13 mouse cellular contexts compared by ENCODE assay signal in the genomic region with DNA sequence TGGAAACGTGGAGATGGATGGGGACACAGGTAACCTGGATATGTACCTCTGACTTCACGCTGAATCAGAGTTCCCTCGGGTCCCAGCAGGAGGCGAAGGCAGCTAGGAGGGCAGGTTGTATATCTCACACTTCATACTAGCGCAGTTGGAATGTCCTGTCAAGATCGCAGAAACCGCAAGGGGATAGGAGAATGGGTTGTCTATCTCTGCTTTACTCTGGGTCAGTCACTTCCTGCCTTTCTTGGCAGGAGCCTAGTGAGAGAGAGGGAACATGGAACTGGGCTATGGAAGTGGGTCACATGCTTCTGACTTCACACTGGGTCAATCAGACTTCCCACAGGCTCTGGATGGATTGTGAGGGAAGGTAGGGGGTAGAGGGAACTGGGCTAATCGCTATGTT.
DNase-seq lines count a peak whose midpoint lies in the region.
"Had no signal": no experiment of that assay in that cellular context is flagged by ENCODE, and none has a peak within 500 bp of the region (broad histone marks: within the 10 kb centered on the region; RNA-seq: fewer than 3 reads in every experiment).

No protein-coding gene starts in this region.

- peak; percentile 7 for DNase-seq in kidney, adult 18-20 months
- no peak for DNase-seq in kidney, adult 11 months
- DNase-seq in heart, adult 9 months (ENCODE audit: low spot score in 2 of 2): peak; percentile 40 to 60
- peak; percentile 4 to 27 for DNase-seq in heart, postnatal 36 days
- peak; percentile 6 to 16 for DNase-seq in kidney, postnatal 4 days
- DNase-seq in cerebellum, postnatal 14 days: no peak
- no peak for DNase-seq in spleen, postnatal 36 days (ENCODE audit: low spot score in 2 of 2)
- DNase-seq: adrenal gland, adult 2 months; cerebellum, adult 8-10 months; gastrocnemius, postnatal 14 days; lung, adult 18-20 months; right cerebral cortex, postnatal 14 days; thymus, adult 2 months had no signal

- intact Hi-C loops in heart, postnatal 36 days (cut with DNase I): no loop called here

Comparison
In these comparisons a context has a peak if more than half of its experiments do, and no peak if none do; other contexts are left out.
1. DNase-seq: peak in kidney, adult 18-20 months (single experiment), heart, adult 9 months (2 of 2), heart, postnatal 36 days (2 of 2) and kidney, postnatal 4 days (2 of 2); none in kidney, adult 11 months (single experiment), cerebellum, postnatal 14 days (0 of 2) and spleen, postnatal 36 days (0 of 2).